Mouse (Mus musculus): ENCODE results near the gene Ston2.
A peak's percentile ranks its signal among the peaks of the same experiment; 100 is the strongest.
"Not testable (repeated sequence)": the region's sequence is repeated elsewhere in the genome, so short reads cannot be mapped to it uniquely, and the experiment has no call there.

Ston2 gene

GRCm38 (mm10) chr12:91789801-91790200 lies 1.6 kb upstream of the Ston2 start:
- peak in 1 of 2 experiments; percentile 50 for DNase-seq (ENCODE audit: low spot score in 2 of 2)

GRCm38 (mm10) chr12:91788446-91788845 lies 259 bp upstream of the Ston2 start:
- DNase-seq (ENCODE audit: low spot score in 2 of 2): not testable (repeated sequence)

GRCm38 (mm10) chr12:91786355-91786754 lies 1.8 kb downstream of the Ston2 start:
- DNase-seq (ENCODE audit: low spot score in 2 of 2): no peak

GRCm38 (mm10) chr12:91781432-91781831 lies 6.8 kb downstream of the Ston2 start:
- no peak for DNase-seq (ENCODE audit: low spot score in 2 of 2)

- DNase-seq (ENCODE audit: low spot score in 2 of 2): no peak
Measured at GRCm38 (mm10) chr12:91780531-91780930, 7.7 kb downstream of the Ston2 start.

DNA sequence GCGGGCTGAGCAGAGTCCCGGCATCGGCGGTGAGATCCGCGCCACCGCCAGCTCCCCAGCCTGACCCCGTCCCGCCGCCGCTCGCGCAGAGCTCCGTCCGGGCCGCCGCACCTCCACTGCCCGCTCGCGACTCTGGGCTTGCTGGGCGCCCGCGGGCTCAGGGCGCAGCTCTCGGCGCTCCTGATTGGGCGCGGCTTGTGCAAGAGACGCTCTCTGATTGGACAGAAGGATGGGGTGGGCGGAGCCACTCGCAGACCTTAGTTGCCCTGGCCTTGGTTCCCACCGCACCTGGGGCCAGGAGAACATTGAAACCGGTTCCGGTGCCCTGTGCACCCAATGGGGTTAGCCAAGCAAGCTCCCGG lies 9.2 kb downstream of the Ston2 start:
- DNase-seq (ENCODE audit: low spot score in 2 of 2): peak; percentile 64 to 77

DNA sequence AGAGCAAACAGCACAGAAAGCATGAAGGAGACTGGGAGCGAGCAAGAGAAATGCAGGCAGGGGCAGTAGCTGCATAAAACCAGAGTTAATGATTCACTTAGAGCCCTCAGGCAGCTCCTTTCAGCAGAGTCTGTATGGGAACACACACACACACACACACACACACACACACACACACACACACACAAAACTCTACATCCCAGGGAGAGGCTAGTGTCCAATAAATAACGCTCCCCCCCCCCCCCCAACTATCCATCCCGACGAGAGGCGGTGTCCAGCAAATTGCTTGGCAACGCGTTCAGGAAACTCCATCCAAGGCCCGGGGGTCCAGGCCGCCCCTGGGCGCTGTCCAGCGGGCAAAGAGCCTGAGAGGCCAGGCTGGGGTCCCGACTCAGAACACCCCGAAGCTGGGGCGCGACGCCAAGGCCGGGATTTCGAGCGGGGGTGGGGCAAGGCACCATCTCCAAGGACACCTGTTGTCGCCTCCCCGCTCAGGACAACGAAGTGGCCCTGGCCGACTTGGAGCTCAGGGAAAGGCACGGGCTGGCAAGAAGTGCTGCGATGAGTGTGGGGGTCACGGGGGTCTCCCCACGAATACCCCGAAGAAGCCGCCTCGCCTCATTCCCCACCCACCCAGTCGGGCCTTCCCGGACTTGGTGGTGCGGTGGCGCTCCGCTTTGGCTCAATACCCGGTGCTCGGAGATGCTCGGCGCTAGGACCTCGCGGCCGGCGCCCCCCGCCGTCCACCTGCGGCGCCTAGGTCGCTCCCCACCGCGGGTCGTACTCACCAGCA lies 9.8 kb downstream of the Ston2 start:
- DNase-seq (ENCODE audit: low spot score in 2 of 2): peak; percentile 55 to 68

DNA sequence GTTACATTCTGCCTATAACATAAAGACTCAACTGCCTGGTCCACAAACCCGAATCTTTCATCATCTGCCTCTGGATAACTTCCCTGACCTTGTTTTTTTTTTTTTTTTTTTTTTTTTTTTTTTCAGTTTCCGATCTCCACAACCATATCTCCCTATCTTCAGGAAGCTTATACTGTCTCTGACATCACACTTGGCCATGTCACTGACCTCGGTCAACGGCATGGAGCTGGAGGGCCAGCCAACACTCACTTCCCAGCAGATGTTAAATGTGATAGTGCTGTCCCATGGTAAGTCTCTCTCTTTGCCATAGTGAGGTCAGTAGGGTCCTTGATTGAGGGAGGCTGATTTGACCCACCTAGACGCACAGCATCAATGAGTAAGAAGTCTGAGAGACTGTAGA lies 11.8 kb downstream of the Ston2 start:
- no peak for DNase-seq (ENCODE audit: low spot score in 2 of 2)

DNA sequence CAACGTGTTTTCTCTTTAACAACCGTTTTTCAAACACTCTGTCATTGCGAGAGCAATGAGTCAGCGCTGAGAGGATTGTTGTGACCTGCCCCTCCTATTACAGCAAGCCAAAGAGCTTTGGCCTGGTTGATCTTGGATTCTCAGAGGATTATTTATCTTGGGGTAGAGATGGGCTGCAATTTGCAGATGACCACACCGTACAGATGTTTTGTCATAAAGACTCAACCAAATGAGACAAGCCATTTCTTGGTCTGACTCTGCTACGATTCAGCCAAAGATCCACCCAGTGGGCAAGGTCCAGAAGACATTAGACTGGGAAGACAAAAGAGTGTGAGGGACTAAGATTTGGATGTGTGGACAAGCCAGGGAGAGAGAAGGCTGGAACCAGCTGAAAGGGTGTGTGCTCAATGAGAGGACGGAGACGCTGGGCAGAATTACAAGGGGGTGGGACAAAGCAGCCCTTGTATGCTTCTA lies 13.3 kb downstream of the Ston2 start:
- no peak for DNase-seq (ENCODE audit: low spot score in 2 of 2)

DNA sequence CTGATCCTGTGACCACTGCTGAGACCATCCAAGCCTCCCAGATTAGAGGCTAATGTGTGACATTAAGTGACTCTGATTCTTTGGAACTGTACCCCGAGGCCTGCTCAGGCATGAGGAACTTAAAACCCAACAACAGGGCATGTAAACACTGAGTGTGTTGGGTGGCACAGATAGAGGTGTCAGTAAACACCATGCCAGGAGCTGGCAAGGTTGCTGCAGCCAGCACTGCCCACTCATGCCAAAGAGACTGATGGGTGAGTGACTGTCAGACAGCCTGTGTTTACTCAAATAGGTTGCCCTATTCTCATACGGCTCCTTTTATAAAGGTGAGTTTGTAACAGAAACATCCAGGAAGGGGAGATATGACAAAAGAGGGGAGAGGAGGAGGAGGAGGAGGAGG lies 19.3 kb downstream of the Ston2 start:
- DNase-seq (ENCODE audit: low spot score in 2 of 2): no peak

GRCm38 (mm10) chr12:91768176-91768575 lies 20.0 kb downstream of the Ston2 start:
- no peak for DNase-seq (ENCODE audit: low spot score in 2 of 2)

- DNase-seq (ENCODE audit: low spot score in 2 of 2): peak; percentile 48 to 50
Measured at GRCm38 (mm10) chr12:91766338-91767107, 21.7 kb downstream of the Ston2 start.

GRCm38 (mm10) chr12:91765504-91765903 lies 22.7 kb downstream of the Ston2 start:
- no peak for DNase-seq (ENCODE audit: low spot score in 2 of 2)

DNA sequence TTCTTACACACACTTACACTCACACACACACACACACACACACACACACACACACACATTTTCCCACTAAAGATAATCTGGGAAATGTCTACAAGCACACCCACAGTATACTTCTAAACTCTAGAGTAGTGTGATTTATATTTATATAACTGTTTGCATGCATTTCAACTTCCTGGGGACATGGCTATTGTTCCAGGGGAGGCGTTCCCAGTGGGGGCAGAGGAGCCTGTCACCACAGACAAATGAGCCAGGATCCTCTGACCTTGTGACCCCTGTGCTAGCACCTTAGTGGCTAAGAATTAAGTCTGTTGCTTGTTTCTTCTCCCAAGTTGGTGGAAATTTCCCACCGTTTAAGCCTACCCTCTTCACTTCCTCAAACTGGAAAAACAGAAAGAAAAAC lies 23.1 kb downstream of the Ston2 start:
- DNase-seq (ENCODE audit: low spot score in 2 of 2): no peak

- DNase-seq (ENCODE audit: low spot score in 2 of 2): no peak
Measured at GRCm38 (mm10) chr12:91764471-91764870, 23.7 kb downstream of the Ston2 start.

DNA sequence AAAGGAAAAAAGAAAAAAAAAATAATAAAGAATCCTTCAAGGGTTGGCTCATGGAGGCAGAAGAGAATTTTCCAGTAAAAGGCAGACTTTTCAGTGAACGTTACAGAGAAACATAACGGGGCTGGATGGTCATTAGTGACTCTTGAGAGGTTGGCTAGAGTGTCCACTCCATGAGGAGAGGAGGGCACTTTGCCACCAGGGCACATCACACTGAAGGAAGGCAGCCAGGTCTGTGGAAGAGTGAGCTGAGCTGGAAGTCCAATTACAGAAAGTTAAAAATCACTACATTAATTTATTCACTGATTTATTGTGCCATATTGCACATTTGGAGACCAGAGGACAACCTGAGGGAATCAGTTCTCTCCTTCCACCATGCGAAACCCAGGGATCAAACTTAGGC lies 28.4 kb downstream of the Ston2 start:
- no peak for DNase-seq (ENCODE audit: low spot score in 2 of 2)

GRCm38 (mm10) chr12:91757854-91758562 lies 30.2 kb downstream of the Ston2 start:
- no peak for DNase-seq (ENCODE audit: low spot score in 2 of 2)

GRCm38 (mm10) chr12:91756562-91757166 lies 31.5 kb downstream of the Ston2 start:
- DNase-seq (ENCODE audit: low spot score in 2 of 2): no peak

- DNase-seq (ENCODE audit: low spot score in 2 of 2): no peak
Measured at GRCm38 (mm10) chr12:91754606-91755005, 33.6 kb downstream of the Ston2 start.

DNA sequence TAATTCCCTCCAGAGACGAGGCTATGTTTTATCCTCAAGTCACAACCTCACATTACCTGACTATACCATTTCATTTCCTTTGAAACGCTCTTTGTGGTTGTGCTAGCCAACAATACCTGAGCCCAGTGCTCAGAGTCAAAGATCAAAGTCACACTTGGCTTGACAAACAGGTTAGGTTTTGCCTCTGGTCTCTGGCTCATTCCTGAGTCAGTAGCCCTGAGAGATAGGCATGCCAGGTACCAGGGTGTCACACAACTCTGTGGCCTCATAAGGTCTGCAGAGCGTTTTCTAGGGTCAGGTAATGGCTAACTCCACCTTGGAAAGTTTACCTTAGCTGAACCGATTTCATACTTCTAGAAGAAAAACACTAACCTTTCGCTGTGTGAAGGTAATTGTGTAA lies 35.5 kb downstream of the Ston2 start:
- DNase-seq (ENCODE audit: low spot score in 2 of 2): no peak

GRCm38 (mm10) chr12:91751893-91752597 lies 36.1 kb downstream of the Ston2 start:
- DNase-seq (ENCODE audit: low spot score in 2 of 2): no peak
